Mouse (Mus musculus) liver, postnatal 0 days (tissue): ENCODE data around the gene 4930438A08Rik.

Experiments
- CTCF ChIP-seq: sonication (generic); IDR thresholded peaks from 2 replicates; pipeline ENCODE4 v1.5.1; 2016; ENCODE audit warnings: antibody characterized with exemption, low read depth
- EP300 ChIP-seq: IDR thresholded peaks from 2 replicates; pipeline ENCODE4 v1.6.1; 2016; ENCODE audit warnings: antibody characterized with exemption, low read depth, mild to moderate bottlenecking

DNA sequence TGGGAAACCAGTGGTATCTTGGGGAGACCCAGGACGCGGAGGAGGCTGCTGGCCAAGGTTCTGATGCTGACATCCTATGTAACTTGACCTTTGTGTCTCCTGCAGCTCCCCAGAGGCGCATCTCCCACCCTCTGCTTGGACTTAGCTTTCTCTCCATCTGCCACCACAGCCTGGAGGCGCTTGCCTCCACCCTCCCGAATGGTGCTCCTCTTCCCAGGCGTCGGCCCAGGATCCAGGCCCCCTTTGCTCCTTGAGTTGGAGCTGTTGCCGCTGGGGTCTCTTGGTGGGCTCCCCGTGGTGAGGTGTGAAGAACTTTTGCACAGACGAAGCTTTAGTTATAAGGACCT lies 56.5 kb downstream of the 4930438A08Rik start:
- TF ChIP-seq CTCF (no peak), EP300 (no peak)
